Mouse (Mus musculus) CH12F3 (cell line): ENCODE results near the gene Smarcc1.

Experiments
- in situ Hi-C: fragments of 300-500 bp; cut with MboI; formaldehyde crosslinking; loops from 2 replicates; pipeline ENCODE4 v1.14.3; 2020; ENCODE audit warnings: low sequenced_read_pairs

Gene Smarcc1

DNA sequence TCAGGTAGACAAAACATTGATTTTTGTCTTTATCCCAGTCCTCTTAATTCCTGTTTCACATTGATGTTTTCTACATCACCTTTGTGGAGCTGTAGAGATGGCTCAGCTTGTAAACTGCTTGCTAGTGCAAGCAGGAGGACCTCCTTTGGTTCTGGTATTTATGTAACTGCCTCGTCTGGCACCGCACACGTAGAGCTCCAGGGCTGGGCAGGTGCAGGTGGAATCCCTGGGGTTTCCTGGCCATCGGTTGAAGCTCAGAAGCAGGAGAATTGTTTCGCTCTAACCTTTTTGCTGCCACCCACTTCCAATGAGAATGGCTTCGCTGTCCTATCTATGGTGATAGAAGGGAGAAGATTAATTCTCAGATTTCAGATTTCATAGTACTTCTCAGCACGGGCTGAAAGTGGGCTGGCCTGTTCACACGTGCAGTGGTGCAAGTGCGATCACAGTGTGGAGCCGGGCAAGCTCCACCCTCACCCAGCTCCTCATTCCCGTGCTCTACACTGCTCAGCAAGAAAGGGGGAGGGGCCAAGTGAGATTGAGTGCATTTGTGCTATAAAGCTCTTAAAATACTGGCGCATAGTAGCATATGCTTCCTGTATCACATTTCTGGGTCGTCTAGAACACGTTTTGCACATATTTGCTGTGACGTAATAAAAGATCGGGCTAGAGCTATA, 113.0 kb downstream of the Smarcc1 start:
- in situ Hi-C loops, result no loop called here

GRCm38 (mm10) chr9:110234962-110235361, 117.5 kb downstream of the Smarcc1 start:
- in situ Hi-C loops, result no loop called here

GRCm38 (mm10) chr9:110243221-110243833, 125.8 kb downstream of the Smarcc1 start, which contains the start of gene Cspg5:
Gene Cspg5 (plus strand): TSS chr9:110243783.
- in situ Hi-C loops, result no loop called here

GRCm38 (mm10) chr9:110244567-110244888, 127.0 kb downstream of the Smarcc1 start:
- in situ Hi-C loops, result no loop called here

DNA sequence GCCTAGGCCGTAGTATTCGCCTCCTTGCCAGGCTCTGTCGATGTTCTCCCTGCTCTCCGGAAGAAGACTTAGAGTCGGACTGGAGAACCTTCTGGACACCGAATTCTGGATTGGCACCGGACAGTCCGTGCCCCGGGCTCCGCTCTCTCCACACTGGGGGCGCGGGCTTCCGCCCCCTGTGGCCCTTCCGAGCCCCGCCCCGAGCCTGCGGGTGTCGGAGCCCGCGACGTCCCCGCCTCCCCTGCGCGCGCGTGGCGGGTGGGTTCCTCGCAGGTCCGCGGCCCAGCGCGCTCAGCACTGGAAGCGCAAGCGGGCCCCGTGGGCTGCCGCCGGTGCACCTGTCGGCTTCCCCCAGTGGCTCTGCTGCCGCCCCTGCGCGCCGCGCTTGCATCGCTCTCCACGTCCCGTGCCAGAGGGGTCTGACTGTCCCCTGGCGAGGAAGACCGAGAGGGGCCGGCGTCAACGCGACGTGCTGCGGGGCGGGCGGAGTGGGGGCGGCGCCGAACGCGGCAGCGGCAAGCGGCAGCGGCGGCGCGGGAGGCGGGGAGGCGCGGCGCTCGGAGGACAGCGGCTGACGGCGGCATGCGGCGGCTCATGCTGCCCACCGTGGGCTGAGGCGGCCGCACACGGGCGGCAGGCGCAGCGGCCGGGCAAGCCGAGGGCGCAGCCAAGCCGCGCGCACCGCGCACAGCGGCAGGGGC, 127.5 kb downstream of the Smarcc1 start:
- in situ Hi-C loops, result no loop called here

DNA sequence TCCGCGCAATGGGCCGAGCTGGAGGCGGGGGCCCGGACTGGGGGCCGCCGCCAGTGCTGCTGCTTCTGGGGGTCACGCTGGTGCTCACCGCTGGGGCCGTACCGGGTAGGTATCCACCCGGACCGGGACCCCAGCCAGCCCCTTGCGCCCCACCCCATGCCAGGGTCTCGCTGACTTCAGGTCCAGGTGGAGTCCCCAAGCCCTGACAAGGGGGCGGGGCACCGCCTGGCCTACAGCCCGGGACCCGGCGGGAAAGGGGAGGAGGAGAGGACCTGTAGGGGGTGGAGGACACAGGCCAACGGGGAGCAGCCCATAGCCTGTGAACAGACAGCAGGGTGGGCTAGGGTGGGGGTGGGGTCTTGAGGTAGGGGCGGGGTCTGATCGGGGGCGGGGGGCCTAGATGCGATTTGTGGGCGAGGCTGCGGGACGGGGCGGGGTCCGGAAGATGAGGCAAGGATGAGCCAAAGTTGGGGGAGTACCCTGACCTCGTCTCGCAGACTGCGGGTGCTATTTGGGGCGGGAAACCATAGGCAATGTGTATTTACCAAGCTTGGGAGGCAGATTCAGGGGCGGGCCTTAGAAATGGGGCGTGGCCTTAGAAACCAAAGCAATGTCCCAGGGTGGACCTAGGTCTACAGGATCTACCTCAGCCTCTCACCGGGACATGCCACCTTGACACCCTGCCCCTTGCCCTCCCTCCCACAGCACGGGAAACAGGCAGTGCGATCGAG, 128.2 kb downstream of the Smarcc1 start:
- in situ Hi-C loops, result no loop called here

GRCm38 (mm10) chr9:110246321-110246640, 128.8 kb downstream of the Smarcc1 start:
- in situ Hi-C loops, result no loop called here

- in situ Hi-C loops, result no loop called here
Measured at GRCm38 (mm10) chr9:110247049-110247448, 129.5 kb downstream of the Smarcc1 start.

DNA sequence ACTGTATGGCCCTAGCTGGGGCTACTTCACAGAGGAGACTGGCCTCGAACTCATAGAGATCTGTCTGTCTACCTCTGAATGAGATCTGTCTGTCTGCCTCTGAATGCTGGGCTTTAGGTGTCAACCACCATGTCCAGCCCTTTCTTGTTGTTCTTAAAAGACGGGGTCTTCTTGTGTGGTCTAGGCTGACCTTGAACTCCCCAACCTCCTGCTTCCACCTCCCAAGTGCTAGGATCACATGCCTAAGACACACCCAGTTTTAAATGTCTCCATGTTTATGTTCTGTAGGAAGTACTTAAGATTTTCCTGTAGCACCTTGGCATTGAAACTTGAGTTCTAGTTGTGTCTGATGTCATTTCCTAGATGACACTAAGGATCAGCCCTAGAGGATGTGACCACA, 131.4 kb downstream of the Smarcc1 start:
- in situ Hi-C loops, result no loop called here

- in situ Hi-C loops, result no loop called here
Measured at GRCm38 (mm10) chr9:110249823-110250543, 132.5 kb downstream of the Smarcc1 start.

GRCm38 (mm10) chr9:110250776-110251175, 133.3 kb downstream of the Smarcc1 start:
- in situ Hi-C loops, result no loop called here

GRCm38 (mm10) chr9:110255407-110256019, 138.0 kb downstream of the Smarcc1 start:
- in situ Hi-C loops, result no loop called here

DNA sequence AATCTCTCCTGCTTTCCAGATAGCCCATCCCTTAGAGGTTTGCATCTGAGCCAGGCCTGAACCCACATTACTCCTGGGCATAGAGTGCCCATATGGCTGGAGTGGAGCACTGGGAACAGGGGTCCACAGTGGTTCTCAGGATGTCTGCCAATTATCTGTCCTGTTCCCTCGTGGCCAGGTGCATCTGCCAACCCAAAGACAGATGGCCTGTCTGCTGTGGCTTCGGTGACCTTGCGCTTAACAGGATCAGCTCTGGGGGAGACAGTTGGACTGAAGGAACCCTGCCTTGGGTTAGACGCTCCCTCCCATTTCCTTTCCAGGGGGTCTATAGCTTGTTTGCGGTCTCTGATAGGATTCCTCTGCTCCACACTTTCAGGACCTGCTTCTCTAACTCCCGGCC, 141.1 kb downstream of the Smarcc1 start:
- in situ Hi-C loops, result no loop called here

GRCm38 (mm10) chr9:110259118-110259517, 141.6 kb downstream of the Smarcc1 start:
- in situ Hi-C loops, result no loop called here

GRCm38 (mm10) chr9:110263181-110263580, 145.7 kb downstream of the Smarcc1 start:
- in situ Hi-C loops, result no loop called here

DNA sequence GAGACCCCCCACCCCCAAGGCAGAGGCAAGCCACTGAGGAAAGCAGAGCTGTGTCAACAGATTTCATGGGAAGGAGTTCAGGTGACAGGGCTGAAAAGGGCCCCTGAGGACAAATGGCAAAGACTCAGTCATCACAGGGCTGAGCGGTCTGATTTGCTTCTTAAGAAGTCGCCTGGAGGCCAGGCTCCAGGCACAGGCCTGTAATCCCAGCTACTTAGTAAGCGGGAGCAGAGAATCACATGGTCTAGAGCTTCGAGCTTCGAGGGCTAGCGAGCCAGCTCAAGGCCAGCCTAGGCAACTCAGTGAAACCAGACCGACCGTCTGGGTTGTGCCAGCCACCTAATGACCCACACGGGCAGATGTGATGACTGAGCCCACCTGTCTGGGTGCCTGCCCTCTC, 147.5 kb downstream of the Smarcc1 start:
- in situ Hi-C loops, result no loop called here

GRCm38 (mm10) chr9:110268416-110268815, 150.9 kb downstream of the Smarcc1 start:
- in situ Hi-C loops, result no loop called here

DNA sequence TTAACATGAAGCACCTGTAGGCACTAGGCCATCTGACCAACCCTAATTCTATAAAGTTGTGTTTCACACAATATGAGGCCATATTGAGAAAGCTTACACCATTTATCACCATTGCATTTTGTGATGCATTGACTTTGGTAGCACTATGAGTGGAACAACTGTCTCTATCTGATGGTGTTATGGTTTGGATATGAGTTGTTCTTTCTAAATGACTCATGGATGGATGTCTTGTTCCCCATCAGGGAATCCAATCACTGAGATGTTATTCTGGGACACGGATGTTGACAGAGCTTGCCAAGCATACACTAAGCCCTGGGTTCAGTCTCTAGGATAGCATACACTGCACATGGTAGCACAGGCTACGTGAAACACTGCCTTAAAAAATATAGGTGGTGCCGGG, 154.8 kb downstream of the Smarcc1 start:
- in situ Hi-C loops, result no loop called here

DNA sequence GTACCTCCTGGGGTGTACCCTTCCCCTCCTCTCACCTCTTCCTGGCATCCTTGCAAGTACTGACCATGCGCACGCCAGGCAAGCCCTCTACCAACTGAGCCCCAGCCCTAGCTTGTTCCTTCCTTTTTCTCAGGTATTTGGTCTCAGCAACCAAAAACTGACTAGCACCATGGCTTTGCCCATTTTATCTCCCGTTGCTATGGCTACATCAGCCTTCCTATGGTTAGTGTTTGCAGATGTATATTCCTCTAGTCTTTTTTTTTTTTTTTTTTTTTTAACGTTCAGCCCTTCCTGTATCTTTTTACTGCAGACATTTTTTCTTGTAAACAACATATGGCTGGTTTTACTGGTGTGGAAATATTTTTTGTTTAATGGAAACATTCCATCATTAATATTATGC, 156.0 kb downstream of the Smarcc1 start:
- in situ Hi-C loops, result no loop called here

DNA sequence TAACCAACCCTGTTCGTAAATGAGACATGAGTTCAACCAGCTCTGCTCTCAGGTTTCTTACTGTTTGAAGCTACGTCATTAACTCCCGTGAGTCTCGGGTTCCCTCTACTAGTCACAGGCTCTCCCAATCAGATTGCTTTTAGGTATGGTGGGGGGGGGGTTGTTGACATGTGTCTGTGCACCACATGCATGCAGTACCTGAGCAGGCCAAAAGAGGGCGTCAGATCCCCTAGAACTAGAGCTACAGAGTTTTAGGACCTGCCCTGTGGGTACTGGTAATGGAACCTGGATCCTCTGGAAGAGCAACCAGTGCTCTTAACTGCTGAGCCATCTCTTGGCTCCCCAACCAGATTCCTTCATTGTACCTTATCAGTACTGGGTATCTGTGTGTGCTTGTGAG, 158.4 kb downstream of the Smarcc1 start:
- in situ Hi-C loops, result loop anchor here (25.0 kb wide), 1 partner anchor 389 kb away; the partner anchor contains the start of gene Cdc25a
